Mouse (Mus musculus) WW6 (cell line): ENCODE measurements at regions not wholly inside any gene's neighbourhood (a gene's known extent, or its start where the extent isn't known, plus 50 kb on each side); places are given as distances from the start of the nearest gene placed in this dataset.
A peak's percentile ranks its signal among the peaks of the same experiment; 100 is the strongest.

Source experiments
- DNase-seq: peaks from one replicate; pipeline ENCODE4 v3.0.0-alpha.2; 2013; ENCODE audit warnings: low read depth, low spot score

DNA sequence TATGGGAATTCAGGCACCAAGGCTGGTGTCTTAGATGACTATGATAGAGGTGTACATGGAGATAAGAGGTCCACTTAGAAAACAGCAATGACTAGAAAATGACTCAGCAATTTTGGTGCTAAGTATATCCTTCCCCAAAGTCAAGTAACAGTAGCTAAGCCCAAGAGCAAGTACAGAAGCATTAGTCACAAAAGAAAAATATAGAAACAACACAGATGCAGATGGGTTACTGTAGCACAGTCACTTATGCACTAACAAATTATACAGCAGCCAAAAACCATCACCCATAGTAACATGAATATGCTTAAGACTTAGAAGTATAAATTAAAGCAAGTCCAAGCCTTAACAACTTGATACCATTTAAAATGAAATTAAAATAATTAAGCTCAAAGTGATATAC lies 378.5 kb upstream of the Meis2 start:
- DNase-seq = no peak

DNA sequence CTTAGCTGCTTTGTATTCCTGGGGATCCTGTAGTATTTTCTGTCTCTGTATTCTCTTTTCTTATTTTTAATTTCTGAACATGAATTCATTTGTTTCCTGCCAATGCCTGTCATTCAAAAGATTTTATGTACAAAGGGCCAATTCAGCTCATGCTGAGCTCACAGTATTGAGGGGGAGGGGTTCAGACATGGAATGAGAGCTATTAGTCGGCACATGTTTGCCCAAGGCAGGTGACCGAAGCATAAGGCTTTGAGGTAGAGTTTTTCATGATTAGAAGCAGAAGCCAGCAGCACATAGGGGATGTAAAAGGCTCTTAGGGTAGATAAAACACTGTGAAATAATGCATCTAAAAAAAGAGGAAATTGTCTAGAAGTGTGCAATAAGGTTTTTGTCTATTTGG lies 374.6 kb upstream of the Meis2 start:
- DNase-seq = no peak

- no peak for DNase-seq
Measured at GRCm38 (mm10) chr2:116433481-116433880, 367.8 kb upstream of the Meis2 start.

- DNase-seq = no peak
Measured at GRCm38 (mm10) chr2:116424131-116424530, 358.5 kb upstream of the Meis2 start.

GRCm38 (mm10) chr2:116417428-116418195 lies 352.0 kb upstream of the Meis2 start:
- DNase-seq = no peak

DNA sequence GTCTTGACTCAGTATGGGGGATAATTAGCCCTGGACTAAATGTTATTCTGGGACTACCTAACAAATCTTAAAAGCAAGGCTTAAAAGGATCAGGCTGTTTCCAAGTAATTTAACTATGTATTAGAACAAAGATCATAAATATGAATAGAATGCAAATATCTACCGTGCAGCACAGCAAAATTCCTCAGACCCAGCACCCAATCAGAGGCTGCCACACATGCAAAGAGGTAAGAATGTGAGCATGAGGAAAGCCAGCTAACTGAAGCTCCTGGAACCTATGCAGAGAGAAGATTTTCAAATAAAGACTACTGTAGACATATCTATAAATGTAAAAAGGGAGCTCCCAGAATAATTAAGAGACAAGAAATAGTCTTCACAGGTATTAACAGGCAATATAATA lies 350.1 kb upstream of the Meis2 start:
- no peak for DNase-seq

DNA sequence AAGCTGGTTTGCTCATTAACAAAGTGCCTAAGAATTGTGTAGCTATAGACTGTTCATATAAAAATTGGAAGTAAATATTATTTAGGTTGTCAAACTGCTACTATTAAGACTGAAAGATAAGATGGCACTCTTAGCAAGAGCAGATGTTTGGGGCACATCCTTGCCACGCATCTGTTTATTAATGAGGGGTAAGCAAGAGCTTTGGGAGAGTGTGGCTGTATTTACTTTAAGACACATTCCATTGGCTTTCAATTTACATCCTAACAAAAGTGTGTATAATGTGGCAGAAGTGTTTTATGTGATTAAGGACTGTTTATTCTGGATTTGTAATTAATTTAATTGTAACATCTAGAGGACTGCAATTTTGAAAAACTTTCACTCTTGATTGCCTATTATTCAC lies 336.5 kb upstream of the Meis2 start:
- no peak for DNase-seq

DNA sequence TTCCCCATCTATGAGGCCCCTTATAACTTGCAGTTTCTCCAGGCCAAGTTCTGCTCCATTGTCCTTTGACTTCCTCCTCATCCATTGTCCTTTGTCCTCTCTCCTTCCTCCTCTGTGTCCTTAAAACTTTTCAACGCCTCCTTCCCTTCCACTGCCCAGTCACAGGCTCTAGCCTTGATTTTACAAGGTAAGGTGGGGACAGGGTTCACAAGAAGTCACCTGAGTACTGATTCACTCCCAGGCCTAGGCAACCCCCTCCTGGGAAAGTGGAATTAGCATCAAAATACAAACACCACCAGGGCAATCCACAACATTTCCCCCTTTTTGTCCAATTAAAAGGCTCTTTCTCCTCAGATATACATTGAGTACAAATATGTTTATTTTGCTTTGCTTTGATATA lies 334.3 kb upstream of the Meis2 start:
- DNase-seq = no peak

- DNase-seq = no peak
Measured at GRCm38 (mm10) chr2:116368811-116369210, 303.2 kb upstream of the Meis2 start.

DNA sequence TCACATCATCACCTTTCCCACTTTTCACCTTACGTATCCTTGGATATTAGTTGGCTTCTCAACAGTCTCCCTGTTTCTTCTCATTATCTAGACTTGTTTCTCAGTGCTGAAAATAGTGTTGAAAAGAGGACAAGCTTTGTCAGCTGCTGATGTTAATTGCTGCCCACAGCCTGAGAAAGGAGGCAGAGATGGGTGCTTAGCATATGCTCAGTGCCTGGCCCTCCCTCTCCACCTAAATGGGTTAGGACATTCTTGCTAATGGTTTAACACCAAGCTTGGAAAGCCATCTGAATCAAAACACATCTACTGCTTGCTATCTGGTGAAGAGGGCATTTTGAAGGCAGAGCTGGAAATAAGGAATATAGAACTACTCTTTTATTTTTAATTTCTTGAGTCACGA lies 298.5 kb upstream of the Meis2 start:
- DNase-seq = no peak

- DNase-seq = no peak
Measured at GRCm38 (mm10) chr2:116358145-116358544, 292.5 kb upstream of the Meis2 start.

- no peak for DNase-seq
Measured at GRCm38 (mm10) chr2:116348530-116348914, 282.9 kb upstream of the Meis2 start.

DNA sequence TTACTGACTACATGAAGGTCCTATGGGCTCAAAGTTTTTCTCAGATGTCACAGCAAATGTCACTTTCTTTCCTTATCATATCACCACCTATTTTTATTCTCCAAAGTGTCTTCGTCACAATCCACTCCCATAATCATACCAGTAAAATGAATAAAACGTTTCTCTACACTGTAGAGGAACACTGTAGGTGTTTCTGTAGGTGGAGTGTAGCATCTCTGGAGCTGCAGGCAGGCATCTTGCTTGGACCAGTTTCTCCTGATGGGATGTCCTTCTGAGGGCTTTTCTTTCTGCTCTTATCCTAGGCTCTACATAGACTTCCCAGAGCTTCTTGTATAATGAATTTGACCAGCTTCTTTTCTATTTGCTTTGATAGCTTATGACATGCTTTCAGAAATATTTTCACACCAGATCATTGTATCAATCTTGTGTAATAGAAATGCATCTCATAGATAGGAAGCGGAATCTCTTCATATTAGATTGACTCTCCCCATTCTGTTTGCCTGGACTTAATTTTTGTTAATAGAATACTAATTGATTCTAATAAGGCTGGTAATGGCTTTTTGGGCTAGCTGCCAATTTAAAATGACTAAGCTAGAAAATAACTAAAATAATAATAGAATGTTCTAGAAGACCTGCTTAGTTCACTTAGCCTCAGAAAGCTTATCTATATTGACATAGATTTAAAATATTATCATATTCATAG lies 282.3 kb upstream of the Meis2 start:
- no peak for DNase-seq

- no peak for DNase-seq
Measured at GRCm38 (mm10) chr2:116331801-116332200, 266.2 kb upstream of the Meis2 start.

GRCm38 (mm10) chr2:116322039-116322770 lies 256.6 kb upstream of the Meis2 start:
- DNase-seq = no peak

DNA sequence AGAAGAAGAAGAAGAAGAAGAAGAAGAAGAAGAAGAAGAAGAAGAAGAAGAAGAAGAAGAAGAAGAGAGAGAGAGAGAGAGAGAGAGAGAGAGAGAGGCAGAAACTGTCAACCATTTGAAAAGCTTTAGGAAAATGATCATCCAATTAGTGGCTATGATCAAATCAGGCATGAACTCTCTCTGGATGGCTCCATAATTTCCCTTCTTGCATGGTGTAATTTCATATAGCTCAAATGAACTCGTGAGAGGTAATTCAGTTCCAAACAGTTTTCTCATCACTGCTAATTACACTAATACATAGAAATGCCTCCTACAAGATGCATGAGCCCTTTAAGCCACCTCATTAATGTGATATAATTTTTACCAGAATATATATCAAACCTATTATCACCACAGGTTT lies 233.9 kb upstream of the Meis2 start:
- DNase-seq = no peak

GRCm38 (mm10) chr2:116289886-116290285 lies 224.2 kb upstream of the Meis2 start:
- DNase-seq = no peak

- peak; percentile 5 for DNase-seq
Measured at GRCm38 (mm10) chr2:116243191-116243590, 177.6 kb upstream of the Meis2 start.

GRCm38 (mm10) chr2:116236731-116237130 lies 171.1 kb upstream of the Meis2 start:
- DNase-seq = no peak

DNA sequence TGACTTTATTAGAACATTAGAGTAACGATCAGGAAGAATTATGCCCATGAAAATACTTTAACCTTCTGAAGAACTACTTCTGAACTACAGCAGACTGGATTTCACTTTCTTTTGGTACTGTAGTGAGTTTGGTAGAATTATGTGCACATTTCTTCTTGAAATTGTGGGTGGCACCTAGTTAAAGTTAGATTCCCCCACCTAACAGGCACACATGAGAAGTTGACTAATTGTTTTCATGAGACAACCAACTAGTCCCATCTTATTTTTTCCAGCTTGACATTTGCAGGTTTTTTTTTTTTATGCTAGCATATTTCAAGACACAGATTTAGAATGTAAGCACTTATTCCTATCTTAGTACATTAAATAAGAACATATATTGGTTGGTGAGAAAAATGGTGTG lies 167.2 kb upstream of the Meis2 start:
- DNase-seq = no peak

GRCm38 (mm10) chr2:116216418-116216817 lies 150.8 kb upstream of the Meis2 start:
- peak; percentile 22 for DNase-seq
